Mouse (Mus musculus) ZHBTc4 (cell line): ENCODE data around the gene Ddx46.
"Not testable (repeated sequence)": the region's sequence is repeated elsewhere in the genome, so short reads cannot be mapped to it uniquely, and the experiment has no call there.

Experiments
- DNase-seq: peaks from one replicate; pipeline ENCODE4 v3.0.0-alpha.2; 2011; ENCODE audit warnings: low read depth, low spot score

Gene Ddx46

DNA sequence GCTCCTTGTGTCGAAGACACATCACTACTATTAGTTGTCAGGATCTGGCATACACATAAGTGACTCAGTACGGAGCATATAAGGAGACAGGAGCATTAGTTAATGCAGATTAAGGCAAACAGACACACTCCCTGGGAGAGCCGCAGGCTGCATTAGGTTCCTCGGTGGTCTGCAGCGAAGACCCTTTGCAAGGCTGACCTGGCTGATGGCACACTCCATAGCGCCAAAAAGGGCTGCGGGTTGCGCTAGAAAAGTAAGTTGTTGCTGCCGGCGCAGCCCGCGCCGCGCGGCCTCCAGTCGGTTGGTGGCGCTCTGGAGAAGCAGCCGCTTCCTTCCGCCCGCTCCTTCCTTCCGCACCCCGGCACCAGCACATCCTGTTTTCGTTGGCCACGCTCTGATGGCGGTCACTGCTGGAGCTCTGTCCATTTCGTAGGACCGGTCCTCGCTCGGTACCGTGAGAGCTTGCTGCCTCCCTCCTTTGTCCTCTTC lies at the start of gene Ddx46:
Ddx46 (plus strand) TSS at position 389 of the 489 bp plus-strand sequence.
- DNase-seq = peak; percentile 95

DNA sequence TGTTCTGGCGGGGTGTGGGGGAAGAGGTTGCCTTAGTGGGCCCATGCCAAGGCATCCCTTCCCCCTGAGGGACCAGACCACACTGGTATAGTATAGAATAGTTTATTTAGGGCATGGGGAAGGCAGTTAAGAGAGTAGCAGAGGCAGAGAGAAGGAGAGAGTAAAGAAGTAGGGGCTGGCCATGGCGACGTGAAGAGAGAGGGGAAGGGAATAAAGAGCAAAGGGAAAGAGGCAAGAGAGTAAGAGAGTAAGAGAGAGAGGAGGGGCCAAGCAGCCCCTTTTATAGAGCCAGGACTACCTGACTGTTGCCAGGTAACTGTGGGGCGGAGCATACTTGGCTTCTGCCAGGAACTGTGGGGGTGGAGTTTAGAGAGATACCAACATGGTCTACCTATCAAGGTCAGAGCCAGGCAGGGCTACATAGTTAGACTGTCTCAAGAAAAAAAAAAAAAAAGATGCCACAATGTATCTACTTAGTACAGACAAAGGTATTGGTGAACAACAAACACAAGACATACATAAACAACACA lies 42.8 kb upstream of the Ddx46 start:
- DNase-seq = peak; percentile 86

- DNase-seq = peak; percentile 99
These were observed 42.1 kb upstream of the Ddx46 start for GRCm38 (mm10) chr13:55592512-55593253.

GRCm38 (mm10) chr13:55593254-55593747 lies 41.5 kb upstream of the Ddx46 start:
- no peak for DNase-seq

DNA sequence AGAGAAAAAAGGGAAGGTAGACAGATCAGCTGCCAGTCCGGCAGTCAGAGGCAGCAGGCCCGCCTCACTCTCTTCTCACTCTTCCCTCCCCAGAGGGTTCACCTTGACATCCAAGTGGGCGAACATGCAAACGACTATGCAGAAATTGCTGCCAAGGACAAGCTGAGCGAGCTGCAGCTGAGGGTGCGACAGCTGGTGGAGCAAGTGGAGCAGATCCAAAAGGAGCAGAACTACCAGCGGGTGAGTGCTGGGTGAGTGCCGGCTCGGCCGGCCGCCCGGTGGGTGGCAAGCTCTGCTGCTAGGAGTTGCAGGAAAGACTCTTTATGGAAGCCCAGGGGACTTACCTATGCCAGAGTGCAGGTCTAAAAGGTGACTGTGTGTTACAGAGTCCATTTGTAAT lies 39.5 kb upstream of the Ddx46 start:
- no peak for DNase-seq

- DNase-seq = no peak
These were observed 38.0 kb upstream of the Ddx46 start for GRCm38 (mm10) chr13:55596802-55597201.

DNA sequence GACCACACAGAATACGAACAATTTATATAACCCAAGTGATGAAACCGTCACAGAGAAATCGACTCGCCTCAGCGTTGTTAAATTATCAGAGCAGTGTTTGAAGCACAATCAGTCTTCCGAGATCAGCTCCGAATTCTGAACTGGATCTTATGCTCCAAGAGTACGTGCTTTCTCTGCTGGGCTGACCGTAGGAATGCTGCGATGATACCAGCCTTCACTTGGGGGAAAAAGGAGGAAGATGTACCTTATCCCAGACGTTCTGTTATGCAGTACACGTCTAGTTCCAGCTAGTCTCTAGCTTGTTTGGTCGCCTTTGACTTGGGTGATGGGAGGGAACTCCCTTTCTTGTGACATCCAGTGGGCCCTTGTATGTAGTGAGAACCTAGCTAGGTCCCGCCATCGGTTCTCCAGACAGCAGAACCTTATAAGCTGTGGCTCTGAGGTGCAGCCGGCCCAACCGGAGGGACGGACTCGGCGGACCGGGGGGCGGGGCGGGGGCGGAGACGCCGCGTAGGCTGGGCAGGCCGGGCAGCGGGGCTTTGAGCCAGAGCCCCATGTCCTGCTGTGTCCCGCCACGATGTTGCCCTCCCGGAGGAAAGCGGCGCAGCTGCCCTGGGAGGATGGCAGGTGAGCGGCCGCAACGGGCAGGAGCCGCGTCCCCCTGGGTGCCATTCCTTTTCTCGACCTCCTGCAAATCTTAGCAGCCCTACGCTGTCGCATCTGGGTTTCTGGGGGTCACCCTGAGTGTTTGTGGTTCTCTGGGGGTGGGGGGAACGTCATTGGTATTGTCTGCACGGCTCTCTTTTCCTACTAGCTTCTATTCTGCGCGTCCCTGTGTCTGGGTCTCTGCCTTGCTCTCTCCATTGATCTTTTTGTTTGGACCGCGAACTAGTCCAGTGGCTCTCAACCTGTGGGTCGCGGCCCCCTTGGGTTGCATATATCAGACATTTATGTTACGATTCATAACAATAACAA lies 35.0 kb upstream of the Ddx46 start, which contains the start of gene B4galt7:
B4galt7 (plus strand) TSS at position 331 of the 975 bp plus-strand sequence.
- peak; percentile 80 for DNase-seq

GRCm38 (mm10) chr13:55600657-55601056 lies 34.2 kb upstream of the Ddx46 start:
- DNase-seq = no peak

- peak; percentile 85 for DNase-seq
These were observed 33.2 kb upstream of the Ddx46 start for GRCm38 (mm10) chr13:55601611-55602010.

DNA sequence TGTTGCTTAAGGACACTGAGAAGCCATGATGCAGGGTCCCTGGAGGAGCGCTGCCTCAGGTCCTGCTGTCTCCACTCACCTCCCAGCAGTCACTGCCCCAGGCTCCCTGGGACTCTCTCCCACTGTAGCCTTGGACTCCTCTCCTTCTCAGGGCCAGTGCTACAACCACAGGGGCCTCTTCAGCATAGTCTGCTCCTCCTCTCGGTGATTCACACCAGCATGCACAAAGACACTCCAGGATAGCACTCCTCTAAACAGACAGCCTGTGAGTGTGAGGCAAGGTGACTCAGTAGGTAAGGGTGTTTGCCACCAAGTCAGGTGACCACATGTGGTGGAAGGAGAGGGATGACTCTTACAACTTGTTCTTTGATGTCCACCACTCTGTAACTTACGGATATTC lies 30.2 kb upstream of the Ddx46 start:
- no peak for DNase-seq

DNA sequence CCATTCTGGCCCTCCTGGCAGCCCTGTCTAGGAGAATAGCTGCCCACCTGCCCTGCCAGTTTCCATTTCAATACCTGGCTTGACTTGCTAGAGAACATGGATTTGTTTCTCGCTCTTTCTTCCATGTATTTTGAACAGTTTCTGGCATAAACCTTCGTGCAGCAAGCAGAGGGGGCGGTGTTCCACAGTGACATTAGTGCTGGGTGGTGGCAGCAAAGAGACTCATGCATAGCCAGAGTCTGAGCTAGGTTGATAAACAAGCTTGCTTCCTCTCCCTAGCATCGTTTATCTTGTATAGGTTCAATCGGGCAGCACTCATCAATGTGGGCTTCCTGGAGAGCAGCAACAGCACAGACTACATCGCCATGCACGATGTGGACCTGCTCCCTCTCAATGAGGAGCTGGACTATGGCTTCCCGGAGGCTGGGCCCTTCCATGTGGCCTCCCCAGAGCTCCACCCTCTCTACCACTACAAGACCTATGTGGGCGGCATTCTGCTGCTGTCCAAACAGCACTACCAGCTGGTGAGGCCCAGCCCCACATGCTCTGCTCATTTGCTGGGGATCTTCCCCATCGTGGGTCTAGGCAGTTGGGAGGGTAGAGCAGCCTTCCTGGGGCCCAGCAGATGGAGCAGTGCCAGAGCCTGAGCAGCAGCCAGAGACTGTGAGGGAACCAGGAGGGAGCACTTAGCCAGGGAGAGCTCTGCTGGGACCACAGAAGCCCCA lies 27.8 kb upstream of the Ddx46 start:
- no peak for DNase-seq

- DNase-seq = no peak
These were observed 27.2 kb upstream of the Ddx46 start for GRCm38 (mm10) chr13:55607624-55608006.

GRCm38 (mm10) chr13:55611996-55612395 lies 22.8 kb upstream of the Ddx46 start:
- no peak for DNase-seq

DNA sequence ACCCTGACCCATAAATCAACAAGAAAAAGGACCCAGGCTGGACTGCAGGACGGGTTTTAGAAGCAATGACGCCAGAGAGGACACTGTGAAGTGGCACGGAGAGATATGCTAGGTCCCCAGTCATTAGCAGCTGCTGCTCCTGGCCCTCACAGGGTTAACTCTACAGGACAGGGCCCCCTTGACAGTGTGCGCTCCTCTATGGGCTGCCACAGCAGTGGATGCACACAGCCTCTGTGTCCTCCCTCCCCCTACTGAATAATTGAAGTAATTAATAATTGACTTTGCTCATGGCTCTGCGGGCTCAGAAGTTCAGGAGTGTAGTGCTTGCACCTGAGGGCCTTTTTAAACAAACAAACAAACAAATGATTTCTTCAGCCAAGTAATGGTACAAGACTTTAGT lies 21.4 kb upstream of the Ddx46 start:
- no peak for DNase-seq

DNA sequence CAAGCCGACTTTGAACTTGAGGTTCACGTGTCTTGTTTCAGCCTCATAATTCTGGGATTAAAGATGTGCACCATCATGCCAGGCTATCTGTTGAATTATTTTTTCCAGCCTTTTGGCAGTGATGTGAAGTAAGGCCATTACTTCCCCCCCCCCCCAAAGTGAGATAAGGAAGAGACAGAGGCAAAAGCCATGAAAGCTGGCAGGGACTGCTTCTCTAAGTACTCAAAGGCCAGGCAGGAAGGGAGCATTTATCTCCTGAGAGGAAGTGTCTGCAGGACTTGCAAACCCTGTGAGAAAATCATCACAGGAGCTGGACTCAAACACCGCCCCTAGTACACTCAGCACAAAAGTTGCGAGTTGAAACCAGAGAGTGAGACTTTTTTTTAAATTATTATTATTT lies 15.5 kb upstream of the Ddx46 start:
- no peak for DNase-seq

- no peak for DNase-seq
These were observed 14.6 kb upstream of the Ddx46 start for GRCm38 (mm10) chr13:55620275-55620674.

- not testable (repeated sequence) for DNase-seq
These were observed 12.6 kb upstream of the Ddx46 start for GRCm38 (mm10) chr13:55622156-55622648.

- DNase-seq = peak; percentile 97
These were observed 11.9 kb upstream of the Ddx46 start, which contains the start of gene Caml for GRCm38 (mm10) chr13:55622649-55623541. Gene Caml (plus strand): TSS chr13:55623005.

DNA sequence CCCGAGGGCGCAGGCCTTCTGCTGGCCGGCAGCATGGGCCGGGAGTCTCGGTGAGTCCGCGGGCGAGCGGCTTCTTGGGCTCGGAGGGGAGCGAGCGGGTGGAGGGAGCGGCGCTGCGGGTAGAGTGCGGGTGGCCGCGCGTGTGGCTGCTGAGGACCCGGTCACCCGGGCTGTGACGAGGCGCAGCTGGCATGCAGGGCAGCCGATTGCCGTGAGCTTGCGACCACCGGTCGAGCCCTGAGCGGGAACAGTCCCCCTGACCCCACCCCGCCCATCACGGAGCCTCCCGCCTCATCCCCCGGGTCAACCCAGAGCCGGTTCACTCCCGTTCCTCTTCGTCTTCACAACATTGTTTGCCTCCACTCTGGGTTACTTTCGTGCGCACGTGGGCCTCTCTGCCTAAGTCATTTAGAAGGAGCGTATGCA lies 332 bp downstream of the Ddx46 start:
- peak; percentile 70 for DNase-seq
